Mouse (Mus musculus) thymus, postnatal 10 days (tissue): Measurements from ENCODE around the gene Josd1.

Source experiments
- DNase-seq, 2 experiments: peaks; one replicate each; pipeline ENCODE4 v3.0.0; 2021; ENCODE audit warnings: low spot score in 2 of 2

Josd1 gene

GRCm38 (mm10) chr15:79658531-79659375 lies 29.0 kb downstream of the Josd1 start, which contains the start of the genes Fam227a and Cby1:
Fam227a (minus strand) TSS chr15:79658956.
Cby1 (plus strand) TSS chr15:79659199.
- DNase-seq: peak; percentile 89 to 93

- DNase-seq: peak; percentile 71 to 89
Observed at GRCm38 (mm10) chr15:79657837-79658530, 29.7 kb downstream of the Josd1 start.

GRCm38 (mm10) chr15:79656451-79656850 lies 31.3 kb downstream of the Josd1 start:
- DNase-seq: no peak

GRCm38 (mm10) chr15:79651481-79651880 lies 36.2 kb downstream of the Josd1 start:
- peak in 1 of 2 experiments; percentile 26 for DNase-seq

- DNase-seq: peak in 1 of 2 experiments; percentile 60
Observed at GRCm38 (mm10) chr15:79650569-79650968, 37.1 kb downstream of the Josd1 start.

GRCm38 (mm10) chr15:79648130-79648529 lies 39.6 kb downstream of the Josd1 start:
- no peak for DNase-seq

GRCm38 (mm10) chr15:79645483-79645882 lies 42.2 kb downstream of the Josd1 start:
- DNase-seq: no peak

GRCm38 (mm10) chr15:79641135-79641817 lies 46.4 kb downstream of the Josd1 start:
- DNase-seq: no peak

GRCm38 (mm10) chr15:79630471-79630870 lies 57.2 kb downstream of the Josd1 start:
- DNase-seq: no peak
